Mouse (Mus musculus) right cerebral cortex, adult 18-20 months (tissue): ENCODE measurements around the gene Olfr1123.
"Not testable (repeated sequence)": the region's sequence is repeated elsewhere in the genome, so short reads cannot be mapped to it uniquely, and the experiment has no call there.

ENCODE experiments used
- DNase-seq: peaks from one replicate; pipeline ENCODE4 v3.0.0; 2022; ENCODE audit warnings: mixed read lengths

Olfr1123 gene

DNA sequence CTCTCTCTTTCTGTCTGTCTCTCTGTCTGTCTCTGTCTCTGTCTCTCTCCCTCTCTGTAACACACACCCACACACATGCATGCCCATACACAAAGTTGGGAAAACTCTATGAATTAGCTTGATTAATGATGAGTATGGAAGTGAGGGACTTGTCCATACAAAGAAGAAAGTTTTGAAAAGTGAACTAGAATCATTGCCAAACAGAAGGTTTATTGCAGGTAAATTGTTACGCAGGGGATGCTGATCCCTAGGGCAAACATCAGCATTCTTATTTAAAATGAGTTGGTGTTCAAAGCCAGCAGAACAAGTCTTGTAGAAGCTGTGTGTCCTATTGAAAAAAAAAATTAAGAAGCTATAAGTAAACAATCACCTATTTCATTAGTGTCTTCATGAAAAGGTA lies at the start of gene Olfr1123:
Gene Olfr1123 (plus strand): TSS at position 301 of the 400 bp plus-strand sequence.
- DNase-seq, result no peak

DNA sequence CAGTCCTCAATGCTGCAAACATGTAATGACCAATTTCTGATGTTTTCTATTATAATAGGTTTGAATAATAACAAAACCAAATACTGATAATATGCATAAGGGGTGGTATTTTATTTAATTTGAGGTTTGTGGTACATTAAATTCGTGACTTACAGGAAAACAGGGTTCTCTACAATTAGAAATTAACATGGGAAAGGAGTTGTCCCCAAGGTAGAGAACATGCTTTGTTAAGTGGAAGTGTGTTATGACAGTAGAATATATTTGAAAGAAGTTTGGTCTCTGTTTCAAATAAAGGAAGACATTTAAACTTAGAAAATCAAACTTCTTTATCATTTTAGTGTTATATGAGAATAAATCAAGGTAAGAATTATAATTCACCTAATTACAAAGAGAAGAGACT lies 46.8 kb upstream of the Olfr1123 start, which contains the start of gene Olfr1121:
Gene Olfr1121 (plus strand): TSS at position 301 of the 400 bp plus-strand sequence.
- DNase-seq, result no peak

DNA sequence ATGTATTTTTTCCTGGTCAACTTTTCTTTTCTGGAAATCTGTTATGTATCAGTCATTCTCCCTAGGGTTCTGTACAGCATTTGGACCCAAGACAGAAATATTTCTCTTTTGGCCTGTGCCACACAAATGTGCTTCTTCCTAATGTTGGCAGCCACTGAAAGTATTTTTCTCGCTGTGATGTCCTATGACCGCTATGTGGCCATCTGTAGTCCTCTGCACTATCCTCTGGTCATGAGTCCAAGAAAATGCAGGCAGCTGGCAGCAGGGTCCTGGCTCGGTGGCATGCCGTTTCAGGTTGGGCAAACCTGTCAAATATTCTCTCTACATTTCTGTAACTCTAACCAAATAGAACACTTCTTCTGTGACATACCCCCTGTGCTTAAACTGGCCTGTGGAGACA lies 44.7 kb upstream of the Olfr1123 start:
- no peak for DNase-seq

GRCm38 (mm10) chr2:87383935-87384334 lies 32.5 kb upstream of the Olfr1123 start:
- no peak for DNase-seq

DNA sequence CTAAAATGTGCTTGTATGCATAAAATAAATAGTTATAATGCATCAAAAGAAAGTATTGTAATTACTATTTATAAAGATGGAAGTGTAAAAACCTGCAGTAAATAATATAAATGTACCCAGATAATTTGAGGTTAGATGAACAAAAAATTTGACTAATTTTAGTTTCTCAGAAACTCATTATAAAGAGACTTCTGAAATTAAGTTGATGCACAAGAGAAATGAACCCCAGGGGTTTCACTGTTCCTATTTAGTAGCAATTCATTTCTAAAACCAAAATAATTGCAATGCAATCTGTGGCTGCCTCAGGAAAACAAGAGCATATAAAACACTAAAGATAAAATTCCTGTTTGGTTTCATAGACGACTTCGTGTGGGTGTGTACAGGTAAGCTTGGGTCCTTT lies 30.9 kb upstream of the Olfr1123 start, which contains the start of gene Olfr1122:
Gene Olfr1122 (plus strand): TSS at position 301 of the 400 bp plus-strand sequence.
- no peak for DNase-seq

DNA sequence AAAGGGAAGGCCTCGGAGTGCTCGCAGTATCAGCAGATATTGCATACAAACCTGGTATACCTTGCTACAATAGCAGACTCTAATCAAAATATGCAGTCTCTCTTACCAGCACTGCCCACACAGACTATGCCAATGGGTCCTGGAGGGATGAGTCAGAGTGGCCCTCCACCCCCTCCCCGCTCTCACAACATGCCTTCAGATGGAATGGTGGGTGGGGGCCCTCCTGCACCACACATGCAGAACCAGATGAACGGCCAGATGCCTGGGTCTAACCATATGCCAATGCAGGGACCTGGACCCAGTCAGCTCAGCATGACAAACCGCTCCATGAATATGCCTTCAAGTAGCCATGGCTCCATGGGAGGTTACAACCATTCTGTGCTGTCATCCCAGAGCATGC lies 22.8 kb upstream of the Olfr1123 start:
- DNase-seq, result not testable (repeated sequence)

- DNase-seq, result not testable (repeated sequence)
These were observed 21.7 kb upstream of the Olfr1123 start for GRCm38 (mm10) chr2:87394686-87395085.

GRCm38 (mm10) chr2:87429975-87430374 lies 13.5 kb downstream of the Olfr1123 start, which contains the start of gene Olfr1124:
Gene Olfr1124 (plus strand): TSS chr2:87430275.
- no peak for DNase-seq

- DNase-seq, result no peak
These were observed 21.3 kb downstream of the Olfr1123 start for GRCm38 (mm10) chr2:87437731-87438130.

GRCm38 (mm10) chr2:87453662-87454061 lies 37.2 kb downstream of the Olfr1123 start, which contains the start of gene Olfr1126:
Gene Olfr1126 (plus strand): TSS chr2:87453962.
- DNase-seq, result no peak

GRCm38 (mm10) chr2:87461769-87462168 lies 45.3 kb downstream of the Olfr1123 start:
- no peak for DNase-seq
